Mouse (Mus musculus) heart, adult 2 months (tissue): Measurements from ENCODE around the gene Ndufs5. TPM values are rescaled to one million over a fixed set of nuclear protein-coding genes. Genes with fewer than 3 reads are reported as not detected.

ENCODE experiments used
- DNase-seq, 2 experiments: peaks; one replicate each; pipeline ENCODE4 v3.0.0; 2021
- H3K27ac ChIP-seq: fragments of 200-600 bp; 2 replicates; pipeline ENCODE4 v1.8.1; 2022
- H3K27me3 ChIP-seq: fragments of 200-500 bp; 2 replicates; pipeline ENCODE4 v1.6.1; 2012; ENCODE audit warnings: mild to moderate bottlenecking, low read length, inconsistent platforms, mixed read lengths; ENCODE audit not compliant: control insufficient read depth, insufficient read depth
- H3K36me3 ChIP-seq: fragments of 200-500 bp; 2 replicates; pipeline ENCODE4 v1.6.1; 2012; ENCODE audit warnings: low read length, inconsistent platforms; ENCODE audit not compliant: control insufficient read depth, insufficient read depth
- H3K4me1 ChIP-seq: fragments of 200-500 bp; 2 replicates; pipeline ENCODE4 v1.6.1; 2011; ENCODE audit warnings: low read length; ENCODE audit not compliant: control insufficient read depth, insufficient read depth
- H3K4me3 ChIP-seq: fragments of 200-600 bp; 2 replicates; pipeline ENCODE4 v1.8.1; 2022
- H3K79me2 ChIP-seq: fragments of 200-500 bp; replicated peaks from 2 replicates; pipeline ENCODE4 v1.6.1; 2012; ENCODE audit warnings: mild to moderate bottlenecking, inconsistent platforms, low read length, moderate library complexity, mixed read lengths; ENCODE audit not compliant: control insufficient read depth, insufficient read depth
- H3K9ac ChIP-seq: fragments of 200-500 bp; 2 replicates; pipeline ENCODE4 v1.6.1; 2012; ENCODE audit warnings: low read depth, mild to moderate bottlenecking, control low read depth, inconsistent platforms, low read length, mixed read lengths
- CTCF ChIP-seq: fragments of 200-600 bp; IDR thresholded peaks from 2 replicates; pipeline ENCODE4 v1.8.1; 2022; ENCODE audit warnings: antibody characterized with exemption, mild to moderate bottlenecking, moderate library complexity
- EP300 ChIP-seq: fragments of 200-500 bp; IDR thresholded peaks from 2 replicates; pipeline ENCODE4 v1.6.1; 2011; ENCODE audit warnings: low read depth, low read length, control low read depth; ENCODE audit not compliant: insufficient read depth
- POLR2A ChIP-seq: fragments of 200-500 bp; IDR thresholded peaks from 2 replicates; pipeline ENCODE4 v1.6.1; 2011; ENCODE audit warnings: mild to moderate bottlenecking, low read depth, low read length, control low read depth; ENCODE audit not compliant: insufficient read depth
- WGBS: fragments of 180-500 bp; shearing (Covaris S2); methylation state at CpG from one replicate; pipeline ENCODE4 v1.1.7; 2018; 5-methylcytosine and 5-hydroxymethylcytosine counted together
- intact Hi-C: fragments of 180-260 bp; cut with DNase I; formaldehyde crosslinking; loops from one replicate; pipeline ENCODE4 v1.15.1; 2025
- polyA plus RNA-seq: library from polyadenylated mRNA; depleted of rRNA; stranded (reverse); fragments of >200 nt; gene quantifications from 2 replicates; pipeline ENCODE4 v1.2.3, GENCODE M21; 2012
- total RNA-seq, 2 experiments: library from RNA; stranded (reverse); gene quantifications; 2 replicates each; pipeline ENCODE4 v1.2.3; 2021

The Ndufs5 gene
- total and polyA plus RNA-seq, 3 experiments: 197 to 474 (median 410) TPM

DNA sequence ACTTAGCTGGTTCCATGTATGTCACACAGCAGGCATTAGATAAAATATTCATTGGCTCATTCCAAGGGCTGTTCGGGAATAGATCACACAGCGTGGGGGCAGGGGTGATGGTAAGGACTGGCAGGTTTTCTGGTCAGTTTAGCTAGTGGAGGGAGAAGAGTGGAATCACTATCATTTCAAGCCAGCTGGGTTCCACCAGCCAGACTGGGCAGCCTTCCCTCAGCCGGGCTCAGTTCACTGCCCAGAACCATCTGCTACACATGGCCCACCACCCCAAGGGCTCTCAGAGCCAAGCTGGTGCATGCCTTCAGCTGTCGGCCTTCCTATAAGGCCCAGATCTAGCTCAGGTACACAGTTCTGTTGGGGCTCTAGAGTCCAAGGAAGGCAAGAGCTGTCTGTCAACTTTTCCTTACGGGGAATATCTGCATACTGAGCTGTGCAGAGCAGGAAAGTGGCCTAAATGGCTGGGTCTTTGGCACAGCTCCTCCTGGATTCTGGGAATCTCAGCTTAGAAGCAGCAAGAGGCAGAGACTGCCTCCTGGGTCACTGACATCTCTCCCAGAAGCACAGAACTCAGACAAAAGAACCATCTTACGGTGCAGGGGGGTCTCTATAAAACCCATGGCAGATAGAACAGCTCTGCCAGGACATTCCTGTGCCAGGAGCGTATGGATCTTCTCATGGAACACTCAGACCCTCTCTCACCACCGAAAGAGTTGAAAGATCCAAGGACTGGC, 32.3 kb downstream of the Ndufs5 start:
- no peak overlapping the region for H3K4me3 ChIP-seq
- no peak overlapping the region for H3K9ac ChIP-seq
- H3K36me3 ChIP-seq: no peaks in the 10 kb centered on the region
- intact Hi-C loops: no loop called here
- TF ChIP-seq CTCF: no peak
- no peak for TF ChIP-seq EP300
- no peak for TF ChIP-seq POLR2A
- no peak overlapping the region for H3K27ac ChIP-seq
- DNase-seq: no peak
- H3K4me1 ChIP-seq: no peaks in the 10 kb centered on the region; the same call in 1 of the 2 replicates
- H3K79me2 ChIP-seq: no peaks in the 10 kb centered on the region
- 0 out of 2 replicates have a peak, but pooled peaks cover 2% of the 10 kb centered on the region for H3K27me3 ChIP-seq
- 74% methylated on average over 8 of the region's 8 CpGs for WGBS

DNA sequence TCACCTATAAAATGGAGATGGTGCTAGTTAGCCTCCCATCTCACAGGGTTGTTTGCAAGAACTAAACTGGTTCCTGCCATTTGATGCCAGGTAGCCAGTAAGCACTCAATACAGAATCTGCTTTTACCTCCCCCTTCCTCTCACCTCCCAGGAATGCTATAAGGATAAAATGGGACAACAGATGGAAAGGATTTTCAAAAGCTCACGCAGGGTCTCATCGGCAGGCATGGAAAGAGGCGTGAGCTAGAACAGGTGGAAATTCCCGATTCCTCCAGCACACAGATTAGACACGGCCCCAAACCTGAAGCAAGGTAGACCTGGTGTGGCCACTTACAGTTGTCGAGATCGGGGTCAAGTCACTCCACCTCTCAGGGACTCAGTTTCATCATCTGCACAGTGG, 33.0 kb downstream of the Ndufs5 start:
- Histone ChIP-seq H3K36me3 (no peaks in the 10 kb centered on the region), H3K4me1 (no peaks in the 10 kb centered on the region; the same call in 1 of the 2 replicates), H3K4me3 (no peak overlapping the region), H3K27ac (no peak overlapping the region), H3K79me2 (no peaks in the 10 kb centered on the region), H3K27me3 (0 out of 2 replicates have a peak, but pooled peaks cover 2% of the 10 kb centered on the region), H3K9ac (no peak overlapping the region)
- WGBS: 88% methylated on average over 7 of the region's 7 CpGs
- TF ChIP-seq EP300: no peak
- no peak for TF ChIP-seq POLR2A
- TF ChIP-seq CTCF: no peak
- intact Hi-C loops: no loop called here
- DNase-seq: no peak

DNA sequence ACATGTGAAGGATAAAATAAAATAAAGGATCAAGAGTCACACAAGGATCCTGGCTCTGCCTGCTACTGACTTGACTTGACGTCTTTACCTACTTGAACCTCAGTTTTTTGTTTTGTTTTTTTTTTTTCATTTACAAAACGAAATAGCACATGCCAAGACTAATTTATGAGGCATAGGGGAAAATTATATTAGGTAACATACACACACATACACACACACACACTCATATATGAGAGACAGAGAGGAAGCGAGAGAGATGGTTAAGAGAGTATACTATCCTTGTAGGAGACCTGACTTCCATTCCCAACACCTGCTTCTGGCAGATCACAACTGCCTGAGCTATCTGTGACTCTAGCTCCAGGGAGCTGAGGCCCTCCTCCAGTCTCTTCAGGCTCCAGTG, 33.7 kb downstream of the Ndufs5 start, which contains the start of gene Macf1:
TSS of gene Macf1 (minus strand) at position 101 of the 400 bp plus-strand sequence.
- TF ChIP-seq POLR2A (no peak), CTCF (no peak), EP300 (no peak)
- H3K36me3 ChIP-seq: no peaks in the 10 kb centered on the region
- 0 out of 2 replicates have a peak, but pooled peaks cover 2% of the 10 kb centered on the region for H3K27me3 ChIP-seq
- 92% methylated on average over 3 of the region's 3 CpGs for WGBS
- no peak within 1 kb of the TSS for H3K9ac ChIP-seq
- H3K4me1 ChIP-seq: no peaks in the 10 kb centered on the region; the same call in 1 of the 2 replicates
- no peak within 1 kb of the TSS for H3K4me3 ChIP-seq
- H3K27ac ChIP-seq: no peak within 1 kb of the TSS
- DNase-seq: no peak
- intact Hi-C loops: no loop called here
- H3K79me2 ChIP-seq: no peaks in the 10 kb centered on the region

DNA sequence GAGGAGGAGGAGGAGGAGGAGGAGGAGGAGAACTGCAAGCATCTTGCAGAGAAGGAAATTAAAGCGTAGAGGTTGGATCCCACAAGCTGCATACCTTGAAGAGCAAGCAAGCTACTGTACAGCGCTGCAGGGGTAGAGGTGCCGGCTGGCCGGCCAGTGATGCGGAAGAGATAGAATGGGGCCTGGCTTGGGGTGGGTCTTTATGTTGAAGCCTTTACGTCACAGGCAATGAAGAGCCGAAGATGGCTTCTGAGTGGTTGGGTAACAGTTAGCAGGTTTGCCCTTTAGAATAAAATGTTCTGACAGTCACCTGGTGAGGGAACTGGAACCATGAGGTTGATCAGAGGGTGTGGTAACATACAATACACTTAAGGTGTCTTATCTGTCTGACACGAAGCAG, 35.7 kb downstream of the Ndufs5 start:
- DNase-seq: no peak
- Histone ChIP-seq H3K79me2 (no peaks in the 10 kb centered on the region), H3K4me1 (peaks cover 1% of the 10 kb centered on the region; the same call in 1 of the 2 replicates), H3K4me3 (no peak overlapping the region), H3K9ac (no peak overlapping the region), H3K27me3 (0 out of 2 replicates have a peak, but pooled peaks cover 2% of the 10 kb centered on the region), H3K36me3 (no peaks in the 10 kb centered on the region), H3K27ac (no peak overlapping the region)
- WGBS: 94% methylated on average over 8 of the region's 8 CpGs
- intact Hi-C loops: no loop called here
- no peak for TF ChIP-seq CTCF
- no peak for TF ChIP-seq EP300
- no peak for TF ChIP-seq POLR2A

DNA sequence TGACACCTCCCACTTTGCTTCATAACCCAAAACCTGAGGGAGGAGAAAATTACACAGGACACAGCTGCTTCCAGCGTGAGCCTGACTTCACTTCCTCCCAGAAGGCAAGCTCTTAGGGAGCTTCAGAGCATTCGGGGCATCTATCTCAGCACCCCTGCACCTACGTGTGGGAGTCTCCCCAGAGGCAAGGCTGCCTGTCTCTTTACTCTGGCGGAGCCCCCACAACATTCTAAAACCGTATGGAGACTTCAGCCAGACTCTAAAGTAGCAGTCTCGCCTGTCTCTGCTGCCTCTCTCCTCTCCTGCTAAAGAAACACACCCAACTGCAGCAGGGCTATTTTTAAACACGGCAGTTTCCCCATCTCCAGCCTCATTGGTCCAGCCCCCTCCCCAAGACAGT, 37.0 kb downstream of the Ndufs5 start:
- Histone ChIP-seq H3K27me3 (no peaks in the 10 kb centered on the region), H3K79me2 (no peaks in the 10 kb centered on the region), H3K27ac (no peak overlapping the region), H3K4me1 (peaks cover 1% of the 10 kb centered on the region), H3K9ac (no peak overlapping the region), H3K4me3 (no peak overlapping the region), H3K36me3 (no peaks in the 10 kb centered on the region)
- DNase-seq: no peak
- no peak for TF ChIP-seq POLR2A
- no peak for TF ChIP-seq EP300
- TF ChIP-seq CTCF: no peak
- intact Hi-C loops: no loop called here
- WGBS: 19% methylated on average over 7 of the region's 7 CpGs

DNA sequence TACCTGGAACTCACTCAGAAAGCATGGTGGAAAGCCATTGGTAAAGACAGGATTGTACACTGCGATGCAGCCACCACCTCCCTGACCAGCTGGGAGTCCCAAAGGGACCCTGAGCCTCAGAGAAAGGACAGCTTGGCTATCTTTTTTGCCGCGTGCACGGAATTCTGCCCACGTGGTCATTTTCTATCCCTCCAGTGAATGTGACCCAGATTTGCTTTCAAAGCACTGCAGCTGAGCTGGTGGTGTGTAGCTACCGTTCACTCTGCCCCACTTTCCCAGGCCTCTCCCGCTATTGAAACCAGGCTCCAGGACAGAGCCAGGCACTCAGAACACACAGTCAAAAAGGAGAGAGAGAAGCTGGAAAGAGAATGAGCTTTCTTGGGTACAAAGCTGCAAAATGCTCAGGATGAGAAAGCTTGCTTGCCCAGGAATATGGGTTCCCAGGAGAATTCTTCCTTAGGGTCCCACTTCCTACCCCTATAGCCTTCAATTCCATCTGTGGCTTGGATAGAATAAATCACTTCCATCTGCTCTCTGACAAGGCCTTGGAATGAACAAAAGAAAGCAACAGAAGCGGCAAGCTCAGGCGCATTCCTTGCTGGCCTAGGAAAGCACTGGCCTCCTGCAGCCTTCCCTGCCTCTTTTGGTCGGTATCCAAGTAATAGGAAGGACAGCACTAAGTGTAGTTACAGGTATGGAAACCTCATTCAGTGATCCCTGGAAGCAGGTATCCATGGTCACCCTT, 40.8 kb downstream of the Ndufs5 start:
- Histone ChIP-seq H3K4me3 (no peak overlapping the region), H3K36me3 (no peaks in the 10 kb centered on the region), H3K79me2 (no peaks in the 10 kb centered on the region), H3K27me3 (no peaks in the 10 kb centered on the region), H3K4me1 (peaks cover 1% of the 10 kb centered on the region), H3K27ac (no peak overlapping the region), H3K9ac (no peak overlapping the region)
- DNase-seq: peak in 1 of 2 experiments; percentile 30
- intact Hi-C loops: no loop called here
- TF ChIP-seq POLR2A (no peak), EP300 (no peak), CTCF (no peak)
- 45% methylated on average over 10 of the region's 10 CpGs for WGBS
